Mouse (Mus musculus): ENCODE results near the gene Tmbim7. TPM values are rescaled to one million over a fixed set of nuclear protein-coding genes. Genes with fewer than 3 reads are reported as not detected.
"Not testable (repeated sequence)": the region's sequence is repeated elsewhere in the genome, so short reads cannot be mapped to it uniquely, and the experiment has no call there.

The Tmbim7 gene
- not detected in 2 replicates for polyA plus RNA-seq (2014; fragmentation: Nextera tagmentation; extraction: Ambion mirVana)

DNA sequence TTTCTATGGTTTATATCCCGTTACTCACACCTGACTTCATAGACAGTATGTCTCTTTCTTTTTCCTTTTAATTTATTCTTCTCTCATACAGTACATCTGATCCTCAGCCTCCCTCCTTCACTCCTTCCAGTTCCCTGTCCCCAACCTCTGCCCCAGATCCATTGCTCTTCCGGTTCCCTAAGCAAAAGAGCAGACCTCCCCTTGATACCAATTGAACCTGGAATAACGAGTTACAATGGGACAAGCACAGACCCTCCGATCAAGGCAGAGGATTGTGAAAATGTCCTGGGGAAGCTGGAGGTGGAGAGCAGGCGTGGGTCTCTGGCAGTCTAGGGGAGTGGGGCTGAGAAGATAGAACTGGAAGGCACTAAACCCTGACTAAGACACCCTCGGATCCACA lies at the start of gene Tmbim7:
Tmbim7 (plus strand) TSS at position 301 of the 400 bp plus-strand sequence.
- Histone ChIP-seq H3K27ac (no peak within 1 kb of the TSS), H3K36me3 (replicated peaks; ENCODE audit: control insufficient read depth, insufficient read depth) (no peaks in the 10 kb centered on the region), H3K4me2 (replicated peaks) (no peak within 1 kb of the TSS), H3K9ac (no peak within 1 kb of the TSS), H3K4me1 (replicated peaks; ENCODE audit: control insufficient read depth, insufficient read depth, low read length) (peaks cover 7% of the 10 kb centered on the region), H3K4me3 (replicated peaks; ENCODE audit: low read length) (no peak within 1 kb of the TSS), H3K27me3 (ENCODE audit: control insufficient read depth, insufficient read depth, low read length) (no peaks in the 10 kb centered on the region), H3K9me3 (ENCODE audit: control insufficient read depth, low read length) (no peaks in the 10 kb centered on the region)
- WGBS: 79% methylated on average over 6 of the region's 6 CpGs
- ATAC-seq (ENCODE audit: low FRiP score) (no peak), DNase-seq (ENCODE audit: low spot score) (no peak)

DNA sequence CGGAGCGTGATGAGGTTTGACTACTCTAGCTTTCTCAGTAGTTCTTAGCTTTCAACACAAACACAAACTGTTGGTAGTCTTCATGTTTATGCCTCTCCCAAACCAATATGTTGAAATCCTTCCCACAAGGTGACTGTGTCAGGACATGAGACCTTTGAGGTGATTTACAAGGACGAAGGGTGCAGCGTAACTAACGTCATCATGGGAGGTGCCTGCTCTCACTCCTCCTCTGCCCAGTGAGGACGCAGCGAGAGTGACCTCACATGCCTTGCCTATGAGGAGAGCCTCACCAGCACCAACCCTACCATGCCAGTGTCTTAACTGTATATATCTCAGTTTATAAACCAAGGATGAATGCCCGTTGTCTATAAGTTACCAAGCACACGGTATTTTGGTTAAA lies 43.9 kb upstream of the Tmbim7 start:
- Histone ChIP-seq H3K36me3 (replicated peaks; ENCODE audit: control insufficient read depth, insufficient read depth) (peaks cover 56% of the 10 kb centered on the region), H3K4me3 (replicated peaks; ENCODE audit: low read length) (no peak overlapping the region)

DNA sequence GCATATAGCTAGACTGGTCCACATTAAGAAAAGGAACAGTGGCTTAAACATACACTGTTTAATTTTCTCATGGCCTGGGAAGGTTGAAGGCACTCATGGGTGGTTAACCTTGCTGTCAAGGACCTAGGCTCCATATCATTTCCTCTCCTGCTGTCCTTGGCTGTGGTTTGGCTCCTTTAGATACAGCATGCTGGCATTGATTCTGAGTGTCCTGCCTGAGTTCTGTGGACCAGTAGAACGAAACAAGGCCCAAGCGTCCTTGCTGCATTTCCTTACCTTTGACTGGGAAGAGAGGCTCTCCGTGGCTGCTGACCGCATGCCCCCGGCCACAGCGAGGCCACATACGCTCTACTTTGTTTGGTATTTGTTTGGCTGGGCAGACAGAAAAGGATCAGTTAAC lies 41.7 kb upstream of the Tmbim7 start:
- peaks cover 55% of the 10 kb centered on the region for H3K36me3 ChIP-seq (replicated peaks; ENCODE audit: control insufficient read depth, insufficient read depth)

More for the DNA sequence above, 43.9 kb upstream of the Tmbim7 start:
- Histone ChIP-seq H3K9me3 (ENCODE audit: control insufficient read depth, low read length) (no peaks in the 10 kb centered on the region), H3K9ac (no peak overlapping the region), H3K27ac (no peak overlapping the region), H3K4me1 (replicated peaks; ENCODE audit: control insufficient read depth, insufficient read depth, low read length) (no peaks in the 10 kb centered on the region), H3K4me2 (replicated peaks) (no peak overlapping the region), H3K27me3 (ENCODE audit: control insufficient read depth, insufficient read depth, low read length) (no peaks in the 10 kb centered on the region)
- WGBS: 96% methylated on average over 9 of the region's 9 CpGs
- ATAC-seq (ENCODE audit: low FRiP score) (no peak), DNase-seq (ENCODE audit: low spot score) (no peak)

DNA sequence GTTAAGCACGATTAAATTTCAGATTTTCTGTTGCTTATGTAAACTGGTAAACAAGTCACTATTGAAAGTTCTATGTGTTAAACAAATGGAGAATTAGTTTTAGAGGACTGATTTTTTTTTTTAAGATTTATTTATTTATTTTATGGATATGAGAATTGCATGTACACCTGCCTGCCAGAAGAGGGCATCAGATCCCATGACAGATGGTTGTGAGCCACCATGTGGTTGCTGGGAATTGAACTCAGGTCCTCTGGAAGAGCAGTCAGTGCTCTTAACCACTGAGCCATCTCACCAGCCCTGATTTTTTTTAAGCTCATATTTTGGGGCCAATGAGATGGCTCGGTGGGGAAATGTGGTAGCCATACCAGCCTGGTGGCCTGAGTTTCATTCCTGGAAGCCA lies 39.1 kb upstream of the Tmbim7 start:
- peaks cover 52% of the 10 kb centered on the region for H3K36me3 ChIP-seq (replicated peaks; ENCODE audit: control insufficient read depth, insufficient read depth)
- H3K4me3 ChIP-seq (replicated peaks; ENCODE audit: low read length); H3K4me1 ChIP-seq (replicated peaks; ENCODE audit: control insufficient read depth, insufficient read depth, low read length); H3K4me2 ChIP-seq (replicated peaks); H3K9ac ChIP-seq; H3K27ac ChIP-seq; H3K9me3 ChIP-seq (ENCODE audit: control insufficient read depth, low read length); DNase-seq (ENCODE audit: low spot score); H3K27me3 ChIP-seq (ENCODE audit: control insufficient read depth, insufficient read depth, low read length); ATAC-seq (ENCODE audit: low FRiP score): not testable (repeated sequence)
- 100% methylated on average over 2 of the region's 2 CpGs for WGBS

More for the DNA sequence above, 41.7 kb upstream of the Tmbim7 start:
- WGBS: 95% methylated on average over 7 of the region's 7 CpGs
- H3K4me3 ChIP-seq (replicated peaks; ENCODE audit: low read length): no peak overlapping the region
- no peaks in the 10 kb centered on the region for H3K27me3 ChIP-seq (ENCODE audit: control insufficient read depth, insufficient read depth, low read length)
- no peak for ATAC-seq (ENCODE audit: low FRiP score)
- no peak overlapping the region for H3K27ac ChIP-seq
- H3K9me3 ChIP-seq (ENCODE audit: control insufficient read depth, low read length): no peaks in the 10 kb centered on the region
- no peak for DNase-seq (ENCODE audit: low spot score)
- no peak overlapping the region for H3K9ac ChIP-seq
- H3K4me2 ChIP-seq (replicated peaks): no peak overlapping the region
- H3K4me1 ChIP-seq (replicated peaks; ENCODE audit: control insufficient read depth, insufficient read depth, low read length): no peaks in the 10 kb centered on the region

DNA sequence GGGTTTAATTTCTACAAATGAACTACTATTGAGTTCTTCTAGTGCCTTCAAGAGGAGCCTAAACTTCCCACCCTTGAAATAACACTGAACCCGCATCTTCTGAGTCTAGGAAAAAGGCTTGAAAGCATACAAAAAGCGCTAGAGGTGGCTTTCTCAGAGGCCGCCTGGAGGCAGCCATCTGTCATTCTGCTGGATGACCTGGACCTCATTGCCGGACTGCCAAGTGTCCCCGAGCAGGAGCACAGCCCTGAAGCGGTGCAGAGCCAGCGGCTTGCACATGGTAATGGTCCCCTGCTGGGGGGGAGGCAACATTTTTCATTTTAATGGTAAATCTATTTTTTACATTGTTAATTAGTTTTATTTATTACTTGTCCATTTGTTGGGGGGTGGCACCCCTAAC lies 30.5 kb upstream of the Tmbim7 start:
- H3K9ac ChIP-seq: no peak overlapping the region
- H3K27me3 ChIP-seq (ENCODE audit: control insufficient read depth, insufficient read depth, low read length): no peaks in the 10 kb centered on the region
- DNase-seq (ENCODE audit: low spot score): no peak
- no peak overlapping the region for H3K4me3 ChIP-seq (replicated peaks; ENCODE audit: low read length)
- H3K9me3 ChIP-seq (ENCODE audit: control insufficient read depth, low read length): no peaks in the 10 kb centered on the region
- no peak overlapping the region for H3K4me2 ChIP-seq (replicated peaks)
- WGBS: 81% methylated on average over 7 of the region's 7 CpGs
- H3K4me1 ChIP-seq (replicated peaks; ENCODE audit: control insufficient read depth, insufficient read depth, low read length): no peaks in the 10 kb centered on the region
- no peak overlapping the region for H3K27ac ChIP-seq
- peaks cover 87% of the 10 kb centered on the region for H3K36me3 ChIP-seq (replicated peaks; ENCODE audit: control insufficient read depth, insufficient read depth)
- no peak for ATAC-seq (ENCODE audit: low FRiP score)

DNA sequence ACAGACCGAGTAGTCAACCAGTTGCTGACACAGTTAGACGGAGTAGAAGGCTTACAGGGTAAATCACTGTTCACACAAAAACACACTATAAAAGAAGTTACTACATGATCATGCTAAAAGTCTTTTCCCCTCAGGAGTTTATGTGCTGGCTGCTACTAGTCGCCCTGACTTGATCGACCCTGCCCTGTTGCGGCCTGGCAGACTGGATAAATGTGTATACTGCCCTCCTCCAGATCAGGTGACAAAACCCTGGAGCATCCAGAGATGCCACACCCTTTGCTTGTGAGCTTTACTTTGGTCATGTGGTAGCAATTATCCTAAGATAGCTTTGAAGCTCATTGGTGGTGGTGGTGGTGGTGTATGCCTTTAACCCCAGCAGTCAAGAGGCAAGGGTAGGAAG lies 20.9 kb upstream of the Tmbim7 start:
- no peak overlapping the region for H3K27ac ChIP-seq
- H3K4me1 ChIP-seq (replicated peaks; ENCODE audit: control insufficient read depth, insufficient read depth, low read length): no peaks in the 10 kb centered on the region
- ATAC-seq (ENCODE audit: low FRiP score) (no peak), DNase-seq (ENCODE audit: low spot score) (no peak)
- H3K36me3 ChIP-seq (replicated peaks; ENCODE audit: control insufficient read depth, insufficient read depth): peaks cover 70% of the 10 kb centered on the region
- H3K4me2 ChIP-seq (replicated peaks): no peak overlapping the region
- H3K9me3 ChIP-seq (ENCODE audit: control insufficient read depth, low read length): no peaks in the 10 kb centered on the region
- WGBS: 93% methylated on average over 5 of the region's 5 CpGs
- H3K4me3 ChIP-seq (replicated peaks; ENCODE audit: low read length): no peak overlapping the region
- no peak overlapping the region for H3K9ac ChIP-seq
- H3K27me3 ChIP-seq (ENCODE audit: control insufficient read depth, insufficient read depth, low read length): no peaks in the 10 kb centered on the region

DNA sequence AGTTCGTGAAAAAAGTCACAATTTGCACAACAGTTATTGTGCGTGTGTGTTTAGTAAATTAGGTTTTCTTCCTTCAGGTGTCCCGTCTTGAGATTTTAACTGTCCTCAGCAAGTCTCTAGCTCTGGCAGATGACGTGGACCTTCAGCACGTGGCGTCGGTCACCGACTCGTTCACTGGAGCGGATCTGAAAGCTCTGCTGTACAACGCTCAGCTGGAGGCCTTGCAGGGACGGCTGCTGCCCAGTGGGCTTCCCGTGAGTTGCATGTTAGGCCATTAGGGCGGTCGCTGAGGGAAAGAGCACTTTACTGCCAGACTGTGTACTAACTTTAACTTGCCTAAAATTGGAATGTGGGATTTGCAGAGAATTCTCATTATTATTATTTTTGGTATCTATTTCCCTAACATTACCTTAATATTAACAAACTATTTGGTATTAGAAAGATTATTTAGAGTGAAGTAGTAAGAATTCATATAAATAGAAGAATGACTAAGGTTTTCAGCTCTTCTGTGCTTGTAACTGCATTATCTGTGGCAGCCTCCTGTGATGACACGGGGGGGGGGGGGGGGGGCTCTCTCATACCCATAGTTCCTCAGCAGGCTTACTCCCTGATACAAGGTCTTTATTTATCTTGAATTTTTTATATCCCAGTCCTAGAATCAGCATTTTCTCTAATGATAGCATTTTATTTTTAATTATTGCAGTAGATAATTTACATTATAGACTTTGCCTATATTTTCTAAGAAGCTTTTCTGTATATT lies 19.3 kb upstream of the Tmbim7 start:
- 55% methylated on average over 16 of the region's 16 CpGs for WGBS
- Histone ChIP-seq H3K27me3 (ENCODE audit: control insufficient read depth, insufficient read depth, low read length) (no peaks in the 10 kb centered on the region), H3K4me1 (replicated peaks; ENCODE audit: control insufficient read depth, insufficient read depth, low read length) (no peaks in the 10 kb centered on the region), H3K27ac (no peak overlapping the region), H3K9me3 (ENCODE audit: control insufficient read depth, low read length) (no peaks in the 10 kb centered on the region), H3K36me3 (replicated peaks; ENCODE audit: control insufficient read depth, insufficient read depth) (peaks cover 68% of the 10 kb centered on the region), H3K4me3 (replicated peaks; ENCODE audit: low read length) (no peak overlapping the region), H3K4me2 (replicated peaks) (no peak overlapping the region), H3K9ac (no peak overlapping the region)
- DNase-seq (ENCODE audit: low spot score) (no peak), ATAC-seq (ENCODE audit: low FRiP score) (no peak)

DNA sequence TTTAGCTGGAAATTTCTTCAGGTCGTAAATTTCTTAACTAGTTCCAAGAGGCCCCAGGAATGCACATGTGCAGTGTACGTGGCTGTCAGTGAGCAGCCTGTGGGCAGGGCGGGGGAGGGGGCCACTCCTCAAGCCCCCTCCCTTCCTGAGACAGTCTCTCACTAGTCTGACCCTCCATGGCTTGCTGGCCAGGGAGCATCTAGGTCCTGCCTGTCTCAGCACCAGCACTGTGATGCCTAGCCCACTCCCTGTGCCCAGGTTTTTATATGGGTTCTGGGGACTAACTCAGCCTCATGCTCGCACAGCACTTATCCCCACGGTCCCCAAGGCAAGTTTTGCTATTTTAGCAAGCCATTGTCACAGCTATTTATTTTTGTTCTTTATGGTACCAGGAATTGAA lies 18.7 kb upstream of the Tmbim7 start:
- ATAC-seq (ENCODE audit: low FRiP score) (peak; percentile 43; the same call in 1 of the 2 replicates), DNase-seq (ENCODE audit: low spot score) (no peak)
- H3K27me3 ChIP-seq (ENCODE audit: control insufficient read depth, insufficient read depth, low read length): no peaks in the 10 kb centered on the region
- no peak overlapping the region for H3K4me3 ChIP-seq (replicated peaks; ENCODE audit: low read length)
- peaks cover 67% of the 10 kb centered on the region for H3K36me3 ChIP-seq (replicated peaks; ENCODE audit: control insufficient read depth, insufficient read depth)
- H3K27ac ChIP-seq: no peak overlapping the region
- WGBS: 81% methylated on average over 5 of the region's 5 CpGs
- no peak overlapping the region for H3K4me2 ChIP-seq (replicated peaks)
- H3K9me3 ChIP-seq (ENCODE audit: control insufficient read depth, low read length): no peaks in the 10 kb centered on the region
- no peak overlapping the region for H3K9ac ChIP-seq
- H3K4me1 ChIP-seq (replicated peaks; ENCODE audit: control insufficient read depth, insufficient read depth, low read length): no peaks in the 10 kb centered on the region

DNA sequence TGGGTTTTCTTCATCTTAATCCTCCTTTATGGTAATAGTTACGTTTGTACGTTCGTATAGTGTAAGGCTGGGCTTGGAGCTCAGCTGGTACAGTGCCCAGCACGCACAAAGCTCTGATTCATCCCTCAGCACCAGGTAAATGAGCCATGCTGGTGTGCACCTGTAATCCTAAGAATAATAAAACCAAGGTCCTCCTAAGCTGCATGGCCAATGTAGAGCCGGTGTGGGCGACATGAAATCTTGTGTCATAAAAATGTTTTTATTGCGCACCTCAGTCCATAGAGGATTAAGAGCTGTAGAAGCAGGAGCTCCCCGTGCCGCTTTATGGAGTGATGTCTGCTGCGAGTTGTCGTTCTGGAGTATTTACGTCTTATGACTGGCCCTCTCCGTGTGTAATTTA lies 17.7 kb upstream of the Tmbim7 start:
- Histone ChIP-seq H3K27me3 (ENCODE audit: control insufficient read depth, insufficient read depth, low read length) (no peaks in the 10 kb centered on the region), H3K36me3 (replicated peaks; ENCODE audit: control insufficient read depth, insufficient read depth) (peaks cover 68% of the 10 kb centered on the region), H3K4me1 (replicated peaks; ENCODE audit: control insufficient read depth, insufficient read depth, low read length) (no peaks in the 10 kb centered on the region), H3K27ac (no peak overlapping the region), H3K4me2 (replicated peaks) (no peak overlapping the region), H3K9me3 (ENCODE audit: control insufficient read depth, low read length) (no peaks in the 10 kb centered on the region), H3K9ac (no peak overlapping the region), H3K4me3 (replicated peaks; ENCODE audit: low read length) (no peak overlapping the region)
- no peak for DNase-seq (ENCODE audit: low spot score)
- WGBS: 96% methylated on average over 13 of the region's 13 CpGs
- ATAC-seq (ENCODE audit: low FRiP score): no peak

DNA sequence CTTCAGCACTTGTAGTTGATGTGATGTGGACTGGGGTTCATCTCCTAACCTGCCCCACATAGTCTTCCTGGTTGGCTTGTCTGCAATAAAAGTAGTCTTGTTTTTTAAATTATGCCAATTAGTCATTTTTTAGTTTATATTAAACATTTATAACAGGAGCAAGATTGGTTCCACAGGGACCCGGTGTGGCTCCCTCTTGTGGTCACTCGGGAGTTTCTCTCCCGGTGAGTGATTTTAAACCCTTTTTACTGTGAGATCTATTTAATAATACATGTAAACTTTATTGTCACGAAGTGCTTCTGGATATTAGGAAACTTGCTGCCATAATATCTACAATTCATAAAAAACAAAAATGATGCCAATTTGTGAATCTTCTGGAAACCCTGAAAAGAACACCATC lies 17.0 kb upstream of the Tmbim7 start:
- Histone ChIP-seq H3K27ac (no peak overlapping the region), H3K4me1 (replicated peaks; ENCODE audit: control insufficient read depth, insufficient read depth, low read length) (no peaks in the 10 kb centered on the region), H3K4me3 (replicated peaks; ENCODE audit: low read length) (no peak overlapping the region), H3K9ac (no peak overlapping the region), H3K4me2 (replicated peaks) (no peak overlapping the region), H3K27me3 (ENCODE audit: control insufficient read depth, insufficient read depth, low read length) (no peaks in the 10 kb centered on the region), H3K9me3 (ENCODE audit: control insufficient read depth, low read length) (no peaks in the 10 kb centered on the region), H3K36me3 (replicated peaks; ENCODE audit: control insufficient read depth, insufficient read depth) (peaks cover 67% of the 10 kb centered on the region)
- DNase-seq (ENCODE audit: low spot score) (no peak), ATAC-seq (ENCODE audit: low FRiP score) (no peak)
- 76% methylated on average over 4 of the region's 4 CpGs for WGBS

Data from hindbrain, embryonic 14.5 days (tissue).